Mouse (Mus musculus): ENCODE measurements at regions not wholly inside any gene's neighbourhood (a gene's known extent, or its start where the extent isn't known, plus 50 kb on each side); places are given as distances from the start of the nearest gene placed in this dataset.

DNA sequence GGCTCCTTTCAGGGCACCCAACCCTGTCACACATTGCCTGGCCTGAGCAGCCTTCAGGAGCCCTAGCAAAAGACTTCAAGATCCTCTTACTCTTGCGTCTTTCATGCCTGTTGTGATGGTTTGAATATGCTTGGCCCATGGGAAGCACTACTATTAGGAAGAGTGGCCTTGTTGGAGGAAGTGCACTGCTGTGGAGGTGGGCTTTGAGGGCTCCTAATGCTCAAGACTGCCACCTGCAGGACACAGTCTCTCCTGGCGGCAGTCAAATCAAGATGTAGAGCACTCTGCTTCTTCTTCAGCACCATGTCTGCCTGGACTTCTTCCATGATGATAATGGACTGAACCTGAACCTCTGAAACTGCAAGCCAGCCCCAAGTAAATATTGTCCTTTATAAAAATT lies 73.0 kb downstream of the Tsen15 start:
- peak; percentile 63 for DNase-seq (ENCODE audit: low read depth, low spot score)

DNA sequence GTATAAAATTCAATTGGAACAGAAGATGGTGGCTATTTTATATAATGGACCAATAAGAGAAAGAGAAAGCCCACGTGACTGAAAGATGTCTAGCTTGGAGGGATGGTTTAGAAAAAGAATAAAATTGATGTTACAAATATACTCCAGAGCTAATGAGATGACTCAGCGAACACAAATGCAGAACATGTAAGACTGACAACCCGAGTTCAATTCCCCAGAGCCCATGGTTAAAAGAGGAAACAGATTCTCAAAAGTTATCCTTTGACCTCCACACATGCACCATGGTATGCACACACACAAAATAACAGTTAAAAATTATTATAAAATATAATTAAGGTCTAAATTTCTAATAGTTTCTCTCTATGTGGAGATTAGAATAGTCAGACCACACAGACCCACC lies 81.0 kb downstream of the Tsen15 start:
- DNase-seq (ENCODE audit: low read depth, low spot score) = no peak

DNA sequence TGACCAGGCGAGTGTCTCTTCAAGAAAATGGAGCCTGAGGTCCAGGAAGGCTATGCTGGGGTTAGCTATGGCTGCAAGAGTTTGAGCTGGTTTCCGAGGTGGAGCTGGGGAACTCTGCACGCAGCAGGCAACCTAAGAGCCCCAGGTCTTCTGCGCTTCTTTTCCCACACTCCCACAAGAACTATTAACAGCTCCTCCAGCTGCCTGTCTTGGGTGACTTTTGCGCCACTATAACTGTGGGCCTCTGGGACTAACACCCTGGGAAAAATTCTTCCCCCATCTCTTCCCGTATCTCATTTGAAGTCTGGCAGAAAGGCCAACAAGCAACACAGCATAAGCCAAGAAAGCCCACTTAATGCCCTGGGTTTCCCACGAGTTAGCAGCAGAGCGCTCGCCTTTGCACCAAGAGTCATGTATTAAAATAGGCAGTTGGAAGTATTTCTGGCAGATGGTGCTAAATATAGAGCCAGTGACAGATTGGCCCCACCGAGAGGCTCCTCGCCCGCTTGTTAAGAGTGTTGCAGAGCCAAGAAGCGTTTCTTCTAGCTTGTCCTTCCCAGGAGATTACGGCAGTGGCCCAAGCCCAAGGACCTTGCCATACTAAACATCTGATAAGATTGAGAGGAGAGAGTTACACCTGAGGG lies 81.9 kb downstream of the Tsen15 start:
- DNase-seq (ENCODE audit: low read depth, low spot score) = no peak

DNA sequence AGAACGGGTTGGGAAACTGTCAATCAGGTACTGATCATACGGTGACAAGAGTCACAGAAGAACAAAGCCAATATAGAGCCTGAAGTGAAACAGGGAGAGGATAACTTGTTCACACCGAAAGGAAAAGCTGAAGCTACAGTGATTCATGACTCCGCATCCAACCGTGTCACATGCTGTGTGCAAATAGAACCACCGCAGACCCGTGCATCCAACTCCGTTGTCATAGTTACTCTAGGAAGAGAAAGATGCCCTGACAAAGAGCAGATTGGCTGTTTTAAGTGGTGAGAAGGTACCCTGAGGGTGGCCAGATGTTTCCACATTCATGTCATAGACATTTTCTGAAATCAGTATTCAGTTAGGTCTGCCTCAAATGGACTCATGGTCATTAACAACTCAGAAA lies 85.1 kb downstream of the Tsen15 start:
- no peak for DNase-seq (ENCODE audit: low read depth, low spot score)

DNA sequence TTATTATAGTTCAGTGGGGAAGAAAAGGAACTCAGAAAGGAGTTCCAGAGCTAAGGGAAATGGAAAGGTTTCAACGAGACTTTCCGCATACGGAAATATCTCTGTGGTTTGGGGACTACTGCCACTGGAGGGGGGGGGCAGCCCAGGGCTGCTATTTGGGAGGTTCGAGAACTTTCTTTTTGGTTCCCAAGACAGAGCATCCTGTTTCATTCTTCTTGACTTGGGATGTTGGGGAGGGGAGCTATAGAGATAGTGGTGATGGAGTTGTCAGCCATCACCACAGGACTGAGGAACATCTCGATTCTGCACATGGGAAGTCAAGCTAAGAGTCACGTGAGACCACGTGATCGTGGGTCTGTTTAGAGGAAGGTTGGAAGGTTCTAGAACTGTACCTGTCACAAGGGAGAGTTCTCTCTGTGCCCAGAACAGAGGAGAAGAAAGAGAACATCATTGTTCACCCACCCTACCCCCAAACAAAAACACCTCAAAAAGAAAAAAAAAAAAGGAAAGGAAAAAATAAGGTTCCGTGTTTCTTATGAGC lies 94.2 kb downstream of the Tsen15 start:
- peak; percentile 58 for DNase-seq (ENCODE audit: low read depth, low spot score)

DNA sequence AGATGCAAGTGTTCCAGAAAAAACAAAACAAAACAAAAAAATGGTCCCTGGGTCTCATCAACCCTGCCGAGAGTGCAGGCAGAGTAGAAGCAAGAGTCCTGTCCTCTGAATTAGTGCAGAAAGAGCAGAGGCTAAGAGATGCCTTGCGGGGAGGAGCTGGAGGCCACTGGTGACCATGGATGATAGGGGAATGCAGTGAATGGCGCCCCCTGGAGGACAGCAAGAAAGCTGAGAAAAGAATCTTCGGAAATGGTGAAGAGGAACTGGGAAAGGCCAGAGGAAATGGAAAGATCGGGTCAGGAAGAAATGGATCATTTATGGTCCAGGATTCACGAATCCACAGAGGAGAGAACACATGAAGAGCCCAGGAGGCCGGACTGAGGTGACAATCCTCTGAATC lies 95.7 kb downstream of the Tsen15 start:
- peak; percentile 81 for DNase-seq (ENCODE audit: low read depth, low spot score)

DNA sequence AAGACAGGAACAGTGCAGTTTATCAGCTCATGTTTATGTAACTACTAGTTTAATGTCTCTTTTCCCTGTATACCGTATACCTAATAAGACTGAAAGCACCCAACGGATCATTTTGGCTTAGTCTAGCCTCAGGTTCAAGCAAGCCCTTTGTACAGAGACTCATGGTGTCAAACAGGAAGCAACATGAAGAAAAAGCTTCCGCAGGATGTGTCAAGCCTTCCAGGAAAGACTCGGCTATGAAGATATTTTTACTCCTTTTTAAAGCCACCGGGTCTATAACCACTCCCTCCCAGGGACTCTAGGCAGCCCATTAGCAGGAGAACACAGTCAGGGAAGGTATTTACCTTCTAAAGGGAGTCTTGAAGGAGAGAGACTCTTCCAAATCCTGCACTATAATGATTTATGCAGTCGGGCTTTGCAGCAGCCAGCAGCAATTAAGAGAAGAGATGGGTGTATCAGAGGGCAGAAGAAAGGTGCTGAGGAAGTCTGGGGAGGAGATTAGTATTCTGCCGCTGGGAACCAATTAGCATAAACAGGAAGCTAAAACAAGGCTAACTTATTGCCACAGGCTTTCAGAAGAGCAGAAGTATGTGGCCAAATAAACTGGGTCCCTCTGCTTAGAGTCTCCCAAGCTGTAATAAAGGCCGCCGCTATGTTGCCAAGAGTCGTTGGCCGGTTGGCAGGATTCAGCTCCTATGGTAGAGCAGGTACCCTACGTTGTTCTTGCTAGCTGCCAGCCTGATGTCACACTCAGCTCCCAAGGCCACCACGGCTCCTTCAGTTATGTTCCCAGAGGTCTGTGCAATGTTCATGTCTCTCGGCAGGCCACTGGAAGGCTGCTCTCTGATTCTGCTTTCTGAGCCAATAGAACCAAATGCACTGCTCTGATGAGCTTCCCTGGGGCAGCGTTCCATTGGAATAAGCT lies 98.7 kb downstream of the Tsen15 start:
- peak; percentile 68 for DNase-seq (ENCODE audit: low read depth, low spot score)

DNA sequence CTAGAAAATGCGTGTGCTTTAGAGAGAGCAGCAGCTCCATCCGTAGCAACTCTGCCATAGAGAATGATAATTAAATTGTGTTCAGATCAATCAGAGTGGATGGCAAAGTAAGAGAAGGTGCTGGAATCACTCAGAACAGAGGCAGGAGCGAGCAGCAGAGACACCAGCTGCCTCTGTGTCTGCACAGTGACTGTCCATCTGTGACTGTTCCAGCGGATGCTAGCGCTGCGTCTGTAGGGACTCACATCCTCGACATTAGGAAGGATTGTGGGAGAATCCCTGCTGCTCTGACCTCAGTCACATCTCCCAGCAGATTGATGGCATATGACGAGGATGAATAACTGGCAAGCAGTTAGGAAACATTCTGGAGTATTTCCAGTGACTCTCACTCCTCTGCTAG lies 99.8 kb downstream of the Tsen15 start:
- DNase-seq (ENCODE audit: low read depth, low spot score) = no peak

DNA sequence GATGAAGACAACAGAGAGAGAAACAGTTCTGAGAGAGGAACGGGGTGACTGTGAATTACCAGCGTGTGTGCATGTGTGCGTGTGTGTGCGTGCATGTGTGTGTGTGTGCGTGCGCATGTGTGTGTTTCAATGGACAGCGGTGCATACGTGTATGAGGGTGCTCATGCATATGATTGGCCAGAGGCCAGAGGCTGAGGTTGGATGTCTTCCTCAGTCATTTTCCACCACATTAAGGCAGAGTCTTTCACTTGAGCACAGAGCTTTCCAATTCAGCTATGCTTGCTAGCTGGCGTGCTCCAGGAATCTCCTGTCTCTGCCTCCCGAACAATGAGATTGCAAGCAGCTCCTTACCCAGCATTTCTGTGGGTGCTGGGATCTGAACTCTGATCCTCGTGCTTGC lies 104.4 kb downstream of the Tsen15 start:
- DNase-seq (ENCODE audit: low read depth, low spot score) = no peak

DNA sequence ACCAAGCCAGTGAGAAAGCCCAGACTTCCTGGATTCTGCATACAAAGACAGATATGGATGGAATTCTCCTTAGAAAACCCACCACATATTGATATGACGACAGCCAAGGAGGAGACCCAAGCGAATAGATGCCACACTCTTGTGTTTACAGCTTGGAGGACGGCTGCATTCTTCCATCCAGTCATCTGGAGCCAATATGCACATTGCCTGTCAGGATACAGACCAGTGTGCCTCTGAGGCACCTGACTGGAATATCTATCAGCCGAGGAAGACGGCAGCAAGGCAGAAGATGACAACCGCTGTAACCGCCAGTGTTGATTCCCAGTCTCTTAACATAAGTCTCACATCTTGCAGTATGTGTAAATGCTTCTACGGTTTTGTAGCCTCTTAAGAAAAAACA lies 105.3 kb downstream of the Tsen15 start:
- no peak for DNase-seq (ENCODE audit: low read depth, low spot score)

DNA sequence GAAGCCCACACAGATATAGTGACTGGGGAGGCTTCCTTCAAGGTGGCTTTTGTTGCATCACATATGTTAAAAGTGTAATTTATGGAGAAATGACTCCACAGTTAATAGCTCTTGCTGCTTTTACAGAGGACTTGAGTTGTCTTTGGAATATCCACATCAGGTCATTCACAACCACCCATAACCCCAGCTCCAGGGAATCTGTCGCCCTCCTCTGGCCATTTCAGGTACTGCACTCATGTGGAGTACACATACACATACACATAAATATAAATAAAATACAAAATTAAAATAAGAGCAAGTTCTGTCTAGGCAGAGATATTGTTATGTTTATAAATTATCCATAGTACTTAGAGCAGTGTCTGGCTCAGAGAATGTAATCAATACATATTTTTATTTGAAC lies 106.5 kb downstream of the Tsen15 start:
- peak; percentile 52 for DNase-seq (ENCODE audit: low read depth, low spot score)

DNA sequence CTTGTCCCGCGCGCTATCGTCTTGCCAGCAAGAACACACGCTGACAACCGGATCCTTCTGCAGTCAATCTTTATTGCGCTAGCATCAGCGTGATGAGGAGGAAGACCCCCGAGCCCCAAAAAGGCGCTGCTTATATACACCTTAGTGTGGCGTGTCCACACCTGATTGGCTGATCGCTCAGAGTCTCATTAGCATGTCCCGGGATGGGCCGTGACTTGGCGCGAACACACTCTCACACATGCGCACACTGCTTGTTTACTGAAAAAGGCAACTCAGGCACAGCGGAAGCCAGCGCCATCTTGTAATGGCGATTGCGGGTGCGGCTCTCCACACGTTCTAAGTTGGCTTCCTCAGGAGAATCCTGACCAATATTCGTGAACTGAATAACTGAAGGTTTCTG lies 111.5 kb downstream of the Tsen15 start:
- no peak for DNase-seq (ENCODE audit: low read depth, low spot score)

DNA sequence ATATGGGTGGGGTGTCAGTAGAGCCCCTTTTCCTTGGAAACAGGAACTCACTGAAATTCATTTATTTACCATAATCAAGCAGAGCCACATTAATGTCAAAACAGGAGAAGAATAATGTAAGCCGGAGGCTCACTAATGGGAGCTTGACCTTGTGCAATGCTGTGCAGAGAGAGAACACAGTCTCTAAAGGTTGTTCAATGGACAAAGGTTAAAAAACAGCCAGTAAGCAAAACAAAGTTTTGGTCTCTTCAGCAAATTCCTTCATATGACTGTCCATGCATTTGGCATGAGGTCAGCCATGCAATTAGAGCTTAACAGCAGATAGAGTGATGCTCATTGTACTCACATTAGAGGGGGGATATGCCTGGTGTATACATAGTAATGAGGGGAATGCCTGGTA lies 113.1 kb downstream of the Tsen15 start:
- DNase-seq (ENCODE audit: low read depth, low spot score) = no peak

DNA sequence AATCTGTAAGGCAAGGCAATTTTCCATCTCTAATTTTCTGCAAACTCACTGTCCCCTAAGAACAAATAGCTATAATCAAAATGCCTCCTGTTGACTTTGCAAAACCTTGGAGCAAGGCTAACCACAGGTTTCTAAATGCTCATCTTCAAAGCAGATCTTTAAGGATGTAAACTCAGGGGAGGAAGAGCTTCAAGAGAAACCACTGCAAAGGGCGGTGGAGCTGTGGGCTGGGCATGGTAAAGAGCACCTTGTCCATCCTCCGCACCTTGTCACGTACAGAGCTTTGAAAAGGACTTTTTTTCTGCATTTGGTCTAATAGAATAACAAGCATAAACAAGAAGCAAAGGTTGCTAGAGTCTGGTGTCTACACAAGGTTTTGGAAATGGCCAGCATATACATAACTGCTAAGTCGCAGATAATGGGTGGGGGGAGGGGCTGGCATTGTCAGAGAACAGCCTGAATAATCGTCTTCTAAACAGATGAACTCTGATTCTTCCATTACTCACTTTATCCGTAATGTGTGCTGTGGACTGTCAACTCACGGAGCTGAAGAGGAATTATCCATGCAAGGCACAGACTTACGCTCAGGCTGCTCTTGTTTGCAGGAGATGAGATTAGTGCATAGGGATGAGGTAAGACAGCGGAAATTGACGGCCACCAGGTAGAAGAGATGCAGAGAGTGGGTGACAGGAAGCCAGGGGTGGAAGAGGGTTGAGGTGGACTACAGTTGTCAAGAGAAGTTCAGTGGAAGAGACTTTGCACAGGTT lies 116.4 kb downstream of the Tsen15 start:
- DNase-seq (ENCODE audit: low read depth, low spot score) = peak; percentile 35

DNA sequence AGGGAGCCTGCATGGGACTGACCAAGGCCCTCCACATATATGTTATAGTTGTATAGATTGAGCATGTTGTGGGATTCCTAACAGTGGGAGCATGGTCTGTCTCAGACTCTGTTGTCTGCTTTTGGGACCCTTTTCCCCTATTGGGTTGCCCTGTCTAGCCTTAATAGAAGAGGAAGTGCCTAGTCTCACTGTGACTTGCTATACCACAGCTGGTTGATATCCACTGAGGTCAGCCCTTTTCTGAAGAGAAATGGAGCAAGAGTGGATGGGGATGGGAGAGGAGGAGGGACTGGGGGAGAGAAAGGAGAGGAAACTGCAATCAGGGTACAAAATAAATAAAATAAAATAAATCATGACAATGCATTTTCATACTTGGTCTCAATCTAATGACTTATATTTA lies 120.1 kb downstream of the Tsen15 start:
- DNase-seq (ENCODE audit: low read depth, low spot score) = no peak

DNA sequence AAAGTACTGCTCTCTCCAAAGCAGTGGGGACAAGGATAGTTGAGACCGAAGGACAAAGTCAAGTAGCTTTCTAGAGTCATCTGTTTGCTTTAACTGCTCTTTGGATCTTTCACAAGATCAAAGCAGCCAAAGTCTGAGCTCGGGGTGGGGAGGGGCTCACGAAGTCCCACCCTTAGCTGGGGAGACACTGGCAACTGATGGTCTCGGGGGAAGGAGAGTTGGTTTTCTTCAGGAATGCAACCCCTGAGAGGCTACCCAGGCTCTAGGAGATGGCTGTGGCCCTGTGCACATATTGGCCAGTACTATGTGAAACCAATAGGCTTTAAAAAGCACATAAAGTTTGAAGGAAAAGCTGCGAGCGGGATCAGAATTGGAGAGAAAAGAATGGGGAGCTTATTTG lies 121.5 kb downstream of the Tsen15 start:
- DNase-seq (ENCODE audit: low read depth, low spot score) = no peak

DNA sequence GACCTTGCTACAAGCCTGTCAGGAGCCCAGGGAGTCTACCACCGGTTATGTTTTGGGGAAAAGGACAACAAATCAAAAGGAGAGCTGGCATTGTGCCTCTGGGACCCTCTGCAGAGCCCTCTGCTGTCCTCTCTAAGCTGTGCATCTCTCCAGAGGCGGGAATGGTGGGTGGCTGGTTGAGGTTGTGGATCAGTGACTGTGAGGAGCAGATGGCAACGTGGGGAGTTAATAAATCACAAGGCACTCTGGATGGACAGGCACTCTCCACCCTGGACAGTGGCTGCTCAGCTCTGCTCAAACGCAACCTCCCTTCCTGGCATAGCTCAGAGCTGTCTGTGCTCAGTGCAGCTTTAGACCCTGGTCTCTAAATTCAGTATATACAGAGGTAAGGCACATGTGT lies 125.0 kb downstream of the Tsen15 start:
- DNase-seq (ENCODE audit: low read depth, low spot score) = no peak

DNA sequence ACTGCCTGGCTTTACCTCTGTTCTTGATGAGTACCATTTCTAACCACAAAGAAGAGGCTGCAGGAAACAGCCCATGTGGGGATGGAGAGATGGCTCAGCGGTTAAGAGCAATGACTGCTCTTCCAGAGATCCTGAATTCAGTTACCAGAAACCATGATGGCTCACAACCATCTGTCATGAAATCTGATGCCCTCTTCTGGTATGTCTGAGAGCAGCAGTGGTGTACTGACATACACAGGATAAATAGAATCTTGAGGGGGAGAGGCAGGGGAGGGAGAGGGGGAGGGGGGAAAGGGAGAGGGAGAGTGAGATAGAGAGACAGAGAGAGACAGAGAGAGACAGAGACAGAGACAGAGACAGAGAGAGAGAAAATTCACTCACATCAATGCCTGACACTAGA lies 125.5 kb downstream of the Tsen15 start:
- no peak for DNase-seq (ENCODE audit: low read depth, low spot score)

DNA sequence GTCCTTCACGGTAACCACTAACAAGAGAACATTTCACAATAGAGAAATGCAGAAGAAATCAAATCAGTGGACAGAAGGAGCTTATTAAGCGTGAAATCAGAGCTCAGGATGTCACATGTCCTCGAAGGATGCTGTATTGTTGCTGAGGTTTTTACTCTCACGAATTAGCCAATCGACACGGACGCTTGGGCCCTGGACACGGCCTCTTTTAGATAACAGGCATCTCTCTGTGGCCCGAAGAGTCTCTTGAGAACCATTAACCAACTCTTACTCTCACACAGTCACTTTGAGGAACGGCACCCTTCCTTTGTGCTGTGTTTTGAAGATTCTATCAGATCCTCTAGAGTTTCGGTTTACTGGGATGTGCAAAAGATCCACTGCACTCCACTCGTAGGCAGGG lies 128.2 kb downstream of the Tsen15 start:
- DNase-seq (ENCODE audit: low read depth, low spot score) = no peak

DNA sequence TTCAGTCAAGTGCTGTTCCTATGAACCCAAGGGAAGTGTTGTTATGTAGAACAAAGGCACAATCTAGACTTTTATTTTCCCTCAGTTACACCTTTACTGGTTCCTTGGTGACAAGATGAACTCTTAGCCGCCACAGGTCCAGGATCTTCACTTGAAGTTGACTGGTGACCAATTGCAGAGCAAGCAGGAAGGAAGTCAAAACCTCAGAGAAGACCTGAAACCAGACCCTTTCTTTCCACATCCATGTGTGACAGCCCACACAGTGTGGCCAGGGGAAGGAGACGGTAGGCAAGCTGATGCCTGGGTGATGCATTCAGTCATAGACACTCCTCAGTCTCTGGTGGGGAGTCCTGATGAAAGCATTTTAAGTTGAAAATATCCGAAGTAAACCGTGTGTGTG lies 132.6 kb downstream of the Tsen15 start:
- DNase-seq (ENCODE audit: low read depth, low spot score) = peak; percentile 48

DNA sequence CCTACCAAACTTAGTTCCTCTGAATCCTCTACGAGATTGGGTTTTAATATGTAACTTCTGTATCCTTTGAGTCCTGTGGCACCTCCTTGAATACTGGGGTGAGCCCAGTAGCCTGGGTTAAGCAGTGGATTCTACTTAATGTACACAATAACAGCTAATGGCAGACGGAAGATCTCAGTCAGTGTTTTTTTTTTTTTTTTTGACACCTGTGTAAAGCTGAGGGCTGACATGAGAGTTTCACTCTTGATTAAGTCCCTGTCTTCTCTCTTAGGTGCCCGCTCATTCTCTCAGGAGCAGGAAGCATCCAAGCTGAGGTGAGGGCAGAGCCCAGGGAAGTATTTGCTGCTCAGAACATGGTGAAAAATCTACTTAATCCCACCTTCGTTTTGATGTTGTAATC lies 133.0 kb downstream of the Tsen15 start:
- DNase-seq (ENCODE audit: low read depth, low spot score) = no peak

DNA sequence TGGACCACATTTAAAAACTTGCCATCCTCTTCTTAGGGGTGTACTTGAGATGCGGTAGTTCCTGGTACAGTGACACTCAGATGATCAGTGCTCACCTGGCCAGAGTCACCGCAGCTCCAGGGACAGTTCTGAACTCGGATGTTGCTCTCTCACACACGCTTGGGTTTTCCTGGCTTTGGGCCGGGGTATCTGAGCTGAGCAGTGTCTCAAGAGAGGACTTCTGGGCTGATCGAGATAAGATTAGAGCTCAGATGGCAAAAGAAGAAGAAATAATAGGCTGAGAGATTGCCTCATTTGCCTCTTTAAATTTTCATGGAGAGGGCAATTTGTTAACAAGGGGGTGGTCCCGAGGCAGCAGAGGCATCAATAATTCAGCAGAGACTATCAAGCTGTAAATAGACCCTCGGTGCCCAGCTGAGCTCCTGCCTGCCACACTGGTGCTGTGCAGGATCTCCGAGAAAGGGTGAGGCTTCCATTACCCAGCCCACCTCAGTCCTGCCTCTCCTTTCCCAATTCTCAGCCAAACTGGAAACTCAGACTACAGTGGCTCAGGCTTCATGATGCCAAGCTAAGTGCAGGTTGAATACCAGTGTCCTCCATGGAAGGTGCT lies 133.7 kb downstream of the Tsen15 start:
- no peak for DNase-seq (ENCODE audit: low read depth, low spot score)

Measured in CD4-positive, CD25-positive, alpha-beta regulatory T cell, adult 2 months (primary cell).